Mouse (Mus musculus): ENCODE measurements around the gene Pstk.

DNA sequence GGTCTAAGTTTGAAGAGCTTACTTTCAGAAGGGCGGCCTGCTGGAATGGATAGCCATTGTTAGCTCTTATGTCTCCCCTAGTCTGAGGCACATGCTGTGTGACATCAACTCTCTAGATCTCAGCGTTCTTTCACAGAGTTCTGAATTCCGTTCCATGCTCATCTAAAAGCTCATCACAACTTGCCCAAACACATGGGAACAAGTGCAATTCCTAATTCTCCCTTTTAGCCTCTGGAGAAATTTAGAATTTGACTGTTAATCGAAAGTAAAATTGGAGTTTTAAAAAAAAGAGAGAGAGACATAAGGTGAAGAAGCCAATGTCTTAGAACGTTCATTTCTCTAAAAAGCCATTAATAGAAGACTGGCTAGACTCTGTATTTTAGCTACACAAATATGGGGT lies 41.5 kb upstream of the Pstk start, which contains the start of gene Fam24b:
- TF ChIP-seq CTCF (IDR thresholded peaks at IDR 0.05) (no peak), POLR2A (IDR thresholded peaks at IDR 0.05; ENCODE audit: insufficient read depth, low read depth, low read length) (no peak), EP300 (IDR thresholded peaks at IDR 0.05; ENCODE audit: insufficient read depth, low read depth, low read length) (no peak)

All from heart, adult 2 months (tissue).